Mouse (Mus musculus): Measurements from ENCODE around the gene Mcm7. TPM values are rescaled to one million over a fixed set of nuclear protein-coding genes. Genes with fewer than 3 reads are reported as not detected.

Gene Mcm7
- polyA plus RNA-seq, 1 experiment, result 208 TPM

DNA sequence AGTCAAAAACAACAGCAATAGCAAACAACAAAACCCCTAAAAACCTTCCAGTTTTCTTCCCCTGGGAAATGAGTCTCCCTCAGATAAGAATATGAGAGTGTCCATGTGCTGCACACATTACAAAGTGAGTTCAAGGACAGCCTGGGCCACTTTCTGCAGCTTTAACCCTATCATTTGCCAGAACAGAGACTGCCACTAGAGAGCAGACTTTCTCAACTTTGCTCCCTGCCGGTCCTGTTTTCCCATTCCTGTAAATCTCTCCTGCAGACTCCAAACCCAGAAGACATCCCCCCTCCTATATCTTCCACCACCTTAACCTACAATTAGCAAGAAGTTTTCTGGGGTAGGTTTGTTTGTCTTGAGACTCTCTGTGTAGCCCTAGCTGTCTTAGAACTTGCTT, 27.4 kb upstream of the Mcm7 start:
- no peaks in the 10 kb centered on the region for H3K79me2 ChIP-seq (ENCODE audit: control insufficient read depth, insufficient read depth)
- no peaks in the 10 kb centered on the region for H3K27me3 ChIP-seq (ENCODE audit: control insufficient read depth, insufficient read depth, insufficient read length)
- H3K79me3 ChIP-seq (ENCODE audit: low read depth), result no peaks in the 10 kb centered on the region
- H3ac ChIP-seq (ENCODE audit: control insufficient read depth, insufficient read length, low read depth), result no peak overlapping the region
- no peak for TF ChIP-seq USF1 (IDR thresholded peaks at IDR 0.05; ENCODE audit: low read depth)
- no peak for TF ChIP-seq CEBPB (IDR thresholded peaks at IDR 0.05; ENCODE audit: low read depth)
- TF ChIP-seq FOSL1 (IDR thresholded peaks at IDR 0.05; ENCODE audit: insufficient read depth, low read length, poor library complexity, severe bottlenecking), result no peak
- TF ChIP-seq MYOG (IDR thresholded peaks at IDR 0.05; ENCODE audit: control insufficient read depth, extremely low read depth, insufficient read length), result no peak
- no peak for TF ChIP-seq CTCF (IDR thresholded peaks at IDR 0.05; ENCODE audit: control insufficient read depth, insufficient read depth, insufficient read length)
- no peak for TF ChIP-seq MAX (IDR thresholded peaks at IDR 0.05)
- no peak for TF ChIP-seq MYOD1 (IDR thresholded peaks at IDR 0.05; ENCODE audit: control insufficient read depth, insufficient read length, low read depth)
- H3K36me3 ChIP-seq (ENCODE audit: control insufficient read depth, insufficient read depth), result no peaks in the 10 kb centered on the region
- H3K4me3 ChIP-seq (ENCODE audit: insufficient read depth, poor library complexity, severe bottlenecking), result no peak overlapping the region

- no peaks in the 10 kb centered on the region for H3K79me3 ChIP-seq (ENCODE audit: low read depth)
- no peak overlapping the region for H3K4me3 ChIP-seq (ENCODE audit: insufficient read depth, poor library complexity, severe bottlenecking)
- no peaks in the 10 kb centered on the region for H3K27me3 ChIP-seq (ENCODE audit: control insufficient read depth, insufficient read depth, insufficient read length)
- no peak overlapping the region for H3ac ChIP-seq (ENCODE audit: control insufficient read depth, insufficient read length, low read depth)
- TF ChIP-seq FOSL1 (IDR thresholded peaks at IDR 0.05; ENCODE audit: insufficient read depth, low read length, poor library complexity, severe bottlenecking) (no peak), USF1 (IDR thresholded peaks at IDR 0.05; ENCODE audit: low read depth) (no peak), MYOD1 (IDR thresholded peaks at IDR 0.05; ENCODE audit: control insufficient read depth, insufficient read length, low read depth) (no peak), CEBPB (IDR thresholded peaks at IDR 0.05; ENCODE audit: low read depth) (no peak), MAX (IDR thresholded peaks at IDR 0.05) (no peak), MYOG (IDR thresholded peaks at IDR 0.05; ENCODE audit: control insufficient read depth, extremely low read depth, insufficient read length) (no peak), CTCF (IDR thresholded peaks at IDR 0.05; ENCODE audit: control insufficient read depth, insufficient read depth, insufficient read length) (no peak)
- peaks cover 14% of the 10 kb centered on the region for H3K36me3 ChIP-seq (ENCODE audit: control insufficient read depth, insufficient read depth)
- H3K79me2 ChIP-seq (ENCODE audit: control insufficient read depth, insufficient read depth), result no peaks in the 10 kb centered on the region
Observed at GRCm38 (mm10) chr5:138195463-138195862, 23.2 kb upstream of the Mcm7 start.

- H3K79me2 ChIP-seq (ENCODE audit: control insufficient read depth, insufficient read depth), result no peaks in the 10 kb centered on the region
- peak overlapping the region; percentile 92 for H3ac ChIP-seq (ENCODE audit: control insufficient read depth, insufficient read length, low read depth)
- H3K36me3 ChIP-seq (ENCODE audit: control insufficient read depth, insufficient read depth), result peaks cover 14% of the 10 kb centered on the region
- H3K4me3 ChIP-seq (ENCODE audit: insufficient read depth, poor library complexity, severe bottlenecking), result peak overlapping the region; percentile 26
- no peaks in the 10 kb centered on the region for H3K79me3 ChIP-seq (ENCODE audit: low read depth)
- TF ChIP-seq MAX (IDR thresholded peaks at IDR 0.05) (no peak), MYOG (IDR thresholded peaks at IDR 0.05; ENCODE audit: control insufficient read depth, extremely low read depth, insufficient read length) (no peak), CEBPB (IDR thresholded peaks at IDR 0.05; ENCODE audit: low read depth) (no peak), USF1 (IDR thresholded peaks at IDR 0.05; ENCODE audit: low read depth) (no peak), FOSL1 (IDR thresholded peaks at IDR 0.05; ENCODE audit: insufficient read depth, low read length, poor library complexity, severe bottlenecking) (no peak), MYOD1 (IDR thresholded peaks at IDR 0.05; ENCODE audit: control insufficient read depth, insufficient read length, low read depth) (no peak), CTCF (IDR thresholded peaks at IDR 0.05; ENCODE audit: control insufficient read depth, insufficient read depth, insufficient read length) (no peak)
- no peaks in the 10 kb centered on the region for H3K27me3 ChIP-seq (ENCODE audit: control insufficient read depth, insufficient read depth, insufficient read length)
Observed at GRCm38 (mm10) chr5:138194755-138195345, 22.6 kb upstream of the Mcm7 start.

GRCm38 (mm10) chr5:138193771-138194727, 21.8 kb upstream of the Mcm7 start, which contains the start of gene Mblac1:
TSS of gene Mblac1 (plus strand) at chr5:138194314.
- TF ChIP-seq MAX (IDR thresholded peaks at IDR 0.05), result peak; percentile 35
- TF ChIP-seq MYOG (IDR thresholded peaks at IDR 0.05; ENCODE audit: control insufficient read depth, extremely low read depth, insufficient read length), result no peak
- no peaks in the 10 kb centered on the region for H3K27me3 ChIP-seq (ENCODE audit: control insufficient read depth, insufficient read depth, insufficient read length)

DNA sequence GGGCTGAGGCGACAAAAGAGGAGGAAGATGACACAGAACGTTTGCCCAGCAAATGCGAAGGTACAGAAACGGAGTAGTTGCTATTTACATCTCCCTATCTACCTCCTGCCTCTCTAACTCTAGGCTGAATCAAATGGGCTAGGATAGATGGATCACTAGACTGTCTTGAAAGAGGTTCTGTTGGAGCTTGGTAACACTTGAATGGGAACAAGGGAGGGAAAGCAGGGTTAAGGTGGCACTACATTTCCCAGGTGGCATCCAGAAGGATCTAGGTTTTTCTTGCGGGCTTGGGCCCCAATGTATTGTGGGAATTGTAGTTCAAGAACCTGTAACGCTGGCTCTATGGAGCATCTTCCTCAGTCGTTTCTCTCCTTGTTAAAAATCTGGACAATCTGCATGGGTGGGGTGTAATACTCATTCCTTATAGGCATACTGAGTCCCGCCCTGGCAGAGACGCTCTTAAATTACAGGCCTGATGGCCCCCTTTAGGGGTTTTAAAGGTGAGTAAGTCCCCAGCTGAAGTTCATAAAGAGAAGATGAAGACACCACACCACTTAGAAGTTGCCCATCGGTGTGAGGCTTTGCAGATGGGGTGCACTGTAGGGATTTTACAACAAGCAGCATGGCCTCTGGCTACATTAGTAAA, 15.6 kb upstream of the Mcm7 start:
- TF ChIP-seq MYOG (IDR thresholded peaks at IDR 0.05; ENCODE audit: control insufficient read depth, extremely low read depth, insufficient read length) (no peak), MAX (IDR thresholded peaks at IDR 0.05) (no peak), MYOD1 (IDR thresholded peaks at IDR 0.05; ENCODE audit: control insufficient read depth, insufficient read length, low read depth) (no peak), CTCF (IDR thresholded peaks at IDR 0.05; ENCODE audit: control insufficient read depth, insufficient read depth, insufficient read length) (no peak), FOSL1 (IDR thresholded peaks at IDR 0.05; ENCODE audit: insufficient read depth, low read length, poor library complexity, severe bottlenecking) (no peak), CEBPB (IDR thresholded peaks at IDR 0.05; ENCODE audit: low read depth) (no peak), USF1 (IDR thresholded peaks at IDR 0.05; ENCODE audit: low read depth) (no peak)
- no peaks in the 10 kb centered on the region for H3K27me3 ChIP-seq (ENCODE audit: control insufficient read depth, insufficient read depth, insufficient read length)
- H3ac ChIP-seq (ENCODE audit: control insufficient read depth, insufficient read length, low read depth), result peak overlapping the region; percentile 99
- peaks cover 21% of the 10 kb centered on the region for H3K79me2 ChIP-seq (ENCODE audit: control insufficient read depth, insufficient read depth)
- peaks cover 7% of the 10 kb centered on the region for H3K79me3 ChIP-seq (ENCODE audit: low read depth)
- H3K36me3 ChIP-seq (ENCODE audit: control insufficient read depth, insufficient read depth), result peaks cover 6% of the 10 kb centered on the region
- H3K4me3 ChIP-seq (ENCODE audit: insufficient read depth, poor library complexity, severe bottlenecking), result peak overlapping the region; percentile 80

More at GRCm38 (mm10) chr5:138193771-138194727, 21.8 kb upstream of the Mcm7 start, which contains the start of gene Mblac1:
- Histone ChIP-seq H3K4me3 (ENCODE audit: insufficient read depth, poor library complexity, severe bottlenecking) (peak within 1 kb of the TSS; percentile 26), H3K36me3 (ENCODE audit: control insufficient read depth, insufficient read depth) (peaks cover 14% of the 10 kb centered on the region), H3K79me2 (ENCODE audit: control insufficient read depth, insufficient read depth) (no peaks in the 10 kb centered on the region), H3K79me3 (ENCODE audit: low read depth) (no peaks in the 10 kb centered on the region), H3ac (ENCODE audit: control insufficient read depth, insufficient read length, low read depth) (peak within 1 kb of the TSS; percentile 92)
